Mouse (Mus musculus) lung, postnatal 10 days (tissue): ENCODE measurements around the gene Gm9044.
"Not testable (repeated sequence)": the region's sequence is repeated elsewhere in the genome, so short reads cannot be mapped to it uniquely, and the experiment has no call there.

Source experiments
- DNase-seq: peaks from one replicate; pipeline ENCODE4 v3.0.0; 2021

Gm9044 gene

DNA sequence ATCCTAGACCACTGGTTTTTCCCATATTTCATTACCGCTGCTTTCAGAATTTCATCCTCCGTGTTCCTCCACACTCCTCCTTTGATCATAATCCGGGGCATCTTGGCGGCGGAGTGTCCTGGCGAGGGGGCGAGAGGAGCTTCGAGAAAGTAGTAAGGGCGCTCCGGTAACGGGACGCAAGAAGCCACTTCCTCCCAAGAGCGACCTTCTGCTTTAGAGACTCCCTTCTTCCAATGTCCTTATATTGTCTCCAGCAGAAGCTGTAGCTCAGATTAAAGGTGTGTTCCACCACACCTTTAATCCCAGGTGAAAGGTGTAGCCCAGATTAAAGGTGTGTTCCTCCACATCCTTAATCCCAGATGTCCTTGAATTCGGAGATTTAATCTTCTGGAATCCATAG is at the start of gene Gm9044:
Gene Gm9044 (minus strand): TSS at position 101 of the 400 bp plus-strand sequence.
- not testable (repeated sequence) for DNase-seq

DNA sequence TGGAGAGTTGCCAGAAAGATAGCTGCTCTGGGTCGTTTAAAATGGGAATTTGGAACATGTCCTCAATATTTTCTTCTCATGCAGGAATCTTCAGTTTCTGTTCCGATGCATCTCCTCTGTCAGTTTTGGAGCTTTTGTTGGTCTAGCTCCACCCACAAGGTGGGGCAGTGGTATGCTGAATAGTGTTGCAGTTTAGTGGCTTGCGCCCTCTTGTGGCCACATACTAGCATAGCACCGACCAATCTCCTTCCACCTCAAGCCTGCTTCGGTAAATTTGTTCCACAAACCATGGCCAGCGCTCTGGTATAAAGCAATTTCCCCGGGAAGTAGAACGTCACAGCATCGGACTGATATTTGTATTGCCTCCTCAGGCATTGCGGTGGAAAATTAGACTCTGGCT is 38.2 kb upstream of the Gm9044 start:
- DNase-seq, result peak; percentile 90

GRCm38 (mm10) chr10:118369518-118369917 is 37.3 kb upstream of the Gm9044 start:
- DNase-seq, result no peak

GRCm38 (mm10) chr10:118354005-118354404 is 21.8 kb upstream of the Gm9044 start, which contains the start of gene Gm9049:
Gene Gm9049, minus strand, starts transcription at chr10:118354105.
- DNase-seq, result not testable (repeated sequence)

DNA sequence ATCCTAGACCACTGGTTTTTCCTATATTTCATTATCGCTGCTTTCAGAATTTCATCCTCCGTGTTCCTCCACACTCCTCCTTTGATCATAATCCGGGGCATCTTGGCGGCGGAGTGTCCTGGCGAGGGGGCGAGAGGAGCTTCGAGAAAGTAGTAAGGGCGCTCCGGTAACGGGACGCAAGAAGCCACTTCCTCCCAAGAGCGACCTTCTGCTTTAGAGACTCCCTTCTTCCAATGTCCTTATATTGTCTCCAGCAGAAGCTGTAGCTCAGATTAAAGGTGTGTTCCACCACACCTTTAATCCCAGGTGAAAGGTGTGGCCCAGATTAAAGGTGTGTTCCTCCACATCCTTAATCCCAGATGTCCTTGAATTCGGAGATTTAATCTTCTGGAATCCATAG is 16.4 kb upstream of the Gm9044 start, which contains the start of gene Gm9048:
Gene Gm9048 (minus strand): TSS at position 101 of the 400 bp plus-strand sequence.
- not testable (repeated sequence) for DNase-seq

DNA sequence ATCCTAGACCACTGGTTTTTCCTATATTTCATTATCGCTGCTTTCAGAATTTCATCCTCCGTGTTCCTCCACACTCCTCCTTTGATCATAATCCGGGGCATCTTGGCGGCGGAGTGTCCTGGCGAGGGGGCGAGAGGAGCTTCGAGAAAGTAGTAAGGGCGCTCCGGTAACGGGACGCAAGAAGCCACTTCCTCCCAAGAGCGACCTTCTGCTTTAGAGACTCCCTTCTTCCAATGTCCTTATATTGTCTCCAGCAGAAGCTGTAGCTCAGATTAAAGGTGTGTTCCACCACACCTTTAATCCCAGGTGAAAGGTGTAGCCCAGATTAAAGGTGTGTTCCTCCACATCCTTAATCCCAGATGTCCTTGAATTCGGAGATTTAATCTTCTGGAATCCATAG is 10.9 kb upstream of the Gm9044 start, which contains the start of gene Gm9046:
Gene Gm9046 (minus strand): TSS at position 101 of the 400 bp plus-strand sequence.
- not testable (repeated sequence) for DNase-seq

- DNase-seq, result not testable (repeated sequence)
Measured at GRCm38 (mm10) chr10:118337731-118338130, 5.5 kb upstream of the Gm9044 start, which contains the start of gene Gm9045. Gene Gm9045, minus strand, starts transcription at chr10:118337831.

DNA sequence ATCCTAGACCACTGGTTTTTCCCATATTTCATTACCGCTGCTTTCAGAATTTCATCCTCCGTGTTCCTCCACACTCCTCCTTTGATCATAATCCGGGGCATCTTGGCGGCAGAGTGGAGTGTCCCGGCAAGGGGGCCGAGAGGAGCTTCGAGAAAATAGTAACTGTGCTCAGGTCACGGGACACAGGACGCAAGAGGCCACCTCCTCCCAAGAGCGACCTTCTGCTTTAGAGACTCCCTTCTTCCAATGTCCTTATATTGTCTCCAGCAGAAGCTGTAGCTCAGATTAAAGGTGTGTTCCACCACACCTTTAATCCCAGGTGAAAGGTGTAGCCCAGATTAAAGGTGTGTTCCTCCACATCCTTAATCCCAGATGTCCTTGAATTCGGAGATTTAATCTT is 5.3 kb downstream of the Gm9044 start, which contains the start of gene Gm9040:
Gene Gm9040 (minus strand): TSS at position 101 of the 400 bp plus-strand sequence.
- not testable (repeated sequence) for DNase-seq

DNA sequence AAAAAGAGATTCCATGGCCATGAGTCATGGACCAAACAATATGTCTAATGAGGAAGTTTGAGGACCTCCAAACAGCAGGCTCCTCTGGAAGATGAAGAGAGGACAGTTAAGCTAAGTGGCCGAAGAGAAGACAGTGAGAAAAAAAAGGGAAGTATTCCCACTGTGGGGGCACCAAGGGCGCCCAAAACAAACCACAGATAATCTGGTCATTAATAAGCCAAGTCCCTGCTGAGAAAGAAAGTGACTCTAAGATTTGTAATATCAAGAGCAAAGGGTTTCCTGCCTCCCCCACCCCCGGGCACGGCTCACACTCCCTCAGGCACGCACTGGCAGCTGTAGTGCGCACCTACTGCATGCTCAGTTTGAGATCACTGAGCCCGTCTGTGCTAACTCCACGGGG is 13.2 kb downstream of the Gm9044 start:
- no peak for DNase-seq

GRCm38 (mm10) chr10:118302133-118302532 is 30.1 kb downstream of the Gm9044 start:
- not testable (repeated sequence) for DNase-seq

DNA sequence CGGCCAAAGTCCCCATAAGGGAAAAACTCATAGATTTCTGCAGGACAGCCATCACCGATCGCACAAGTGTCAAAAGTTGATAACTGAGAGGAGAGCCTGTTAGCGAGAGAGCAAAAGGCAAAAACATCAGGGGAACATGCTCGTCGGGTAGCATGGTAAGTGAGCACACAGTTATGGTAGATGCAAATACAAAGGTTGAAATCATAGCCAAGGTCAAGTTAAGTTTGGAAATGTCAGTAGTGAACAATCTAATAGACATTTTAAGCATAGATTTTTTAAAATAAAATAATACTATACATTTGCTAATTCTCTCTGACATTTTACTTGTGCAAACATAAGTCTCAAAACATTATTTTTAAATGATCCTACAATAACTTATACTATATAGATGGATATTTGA is 37.3 kb downstream of the Gm9044 start, which contains the start of gene Iltifb:
Gene Iltifb (minus strand): TSS at position 101 of the 400 bp plus-strand sequence.
- DNase-seq, result no peak

DNA sequence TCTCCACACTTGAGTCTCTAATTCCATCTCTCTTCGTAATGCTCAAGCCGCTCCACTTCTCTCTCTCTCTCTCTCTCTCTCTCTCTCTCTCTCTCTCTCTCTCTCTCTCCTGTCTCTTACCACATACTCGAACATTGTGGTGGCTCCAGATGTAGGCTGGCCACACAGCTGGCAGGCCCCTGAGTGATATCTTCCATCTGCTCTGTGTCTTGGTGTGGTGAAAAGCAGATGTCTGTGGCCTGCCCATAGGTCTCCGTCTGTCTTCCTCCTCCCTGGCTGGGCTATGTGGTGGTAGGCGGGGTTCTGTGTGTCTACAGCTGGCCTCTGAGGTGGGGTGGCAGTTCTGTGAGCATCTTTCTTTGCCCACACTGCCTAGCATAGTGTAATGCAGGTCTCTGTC is 49.2 kb downstream of the Gm9044 start:
- DNase-seq, result not testable (repeated sequence)

GRCm38 (mm10) chr10:118282565-118282964 is 49.6 kb downstream of the Gm9044 start:
- not testable (repeated sequence) for DNase-seq
